Mouse (Mus musculus) liver, embryonic 14.5 days (tissue): Measurements from ENCODE around the gene Atp6v0b.

Source experiments
- CTCF ChIP-seq: IDR thresholded peaks from 2 replicates; pipeline ENCODE4 v1.5.1; 2016; ENCODE audit warnings: antibody characterized with exemption, low read depth, control low read depth
- EP300 ChIP-seq: IDR thresholded peaks from 2 replicates; pipeline ENCODE4 v1.6.1; 2016; ENCODE audit warnings: antibody characterized with exemption, low read depth

DNA sequence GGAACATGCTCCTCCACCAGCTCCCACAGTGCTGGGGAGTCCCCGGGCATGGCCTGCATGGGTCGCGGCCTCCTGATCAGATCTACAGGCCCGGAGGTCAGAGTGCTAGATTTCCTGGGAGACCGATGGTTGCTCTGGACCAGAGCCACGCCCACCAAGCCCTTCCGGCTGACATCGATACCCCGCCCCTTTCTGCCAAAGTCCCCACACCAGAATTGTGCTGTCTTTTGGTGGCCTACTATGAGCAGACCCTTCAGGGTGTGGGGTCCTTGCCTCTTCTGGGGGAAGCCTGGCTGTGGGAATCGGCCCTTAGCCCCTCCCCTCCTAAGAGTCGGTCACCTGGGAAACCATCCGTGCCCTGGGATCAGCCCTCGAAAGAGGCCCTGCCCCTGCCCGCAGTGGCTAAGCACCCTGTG, 14.7 kb downstream of the Atp6v0b start, which contains the start of gene Ccdc24:
- no peak for TF ChIP-seq CTCF
- TF ChIP-seq EP300, result no peak
